Mouse (Mus musculus) spleen, adult 2 months (tissue): ENCODE measurements around the gene Ggact.

ENCODE experiments used
- CTCF ChIP-seq: fragments of 200-500 bp; IDR thresholded peaks from 2 replicates; pipeline ENCODE4 v1.5.1; 2011; ENCODE audit warnings: mild to moderate bottlenecking, inconsistent platforms; ENCODE audit not compliant: insufficient read depth, insufficient read length, insufficient replicate concordance; ENCODE audit errors: extremely low read depth
- POLR2A ChIP-seq: fragments of 200-500 bp; IDR thresholded peaks from 2 replicates; pipeline ENCODE4 v1.6.1; 2011; ENCODE audit warnings: low read depth, low read length, inconsistent platforms

DNA sequence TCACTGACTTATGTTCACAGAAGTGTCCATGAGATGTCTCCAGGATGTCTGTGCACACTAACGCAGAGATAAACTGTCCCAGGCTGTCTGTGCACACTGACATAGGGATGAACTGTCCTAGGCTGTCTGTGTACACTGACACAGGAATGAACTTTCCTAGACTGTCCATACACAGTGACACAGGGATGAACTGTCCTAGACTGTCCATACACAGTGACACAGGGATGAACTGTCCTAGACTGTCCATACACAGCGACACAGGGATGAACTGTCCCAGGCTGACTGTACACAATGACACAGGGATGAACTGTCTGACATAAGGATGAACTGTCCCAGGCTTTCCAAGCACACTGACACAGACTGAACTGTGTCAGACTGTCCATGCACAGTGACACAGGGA, 88.1 kb downstream of the Ggact start:
- TF ChIP-seq POLR2A: no peak
- no peak for TF ChIP-seq CTCF
